Mouse (Mus musculus) urinary bladder, postnatal 10 days (tissue): ENCODE measurements around the gene Ankrd11.

ENCODE experiments used
- DNase-seq: peaks from one replicate; pipeline ENCODE4 v3.0.0; 2022; ENCODE audit warnings: low spot score

The Ankrd11 gene

DNA sequence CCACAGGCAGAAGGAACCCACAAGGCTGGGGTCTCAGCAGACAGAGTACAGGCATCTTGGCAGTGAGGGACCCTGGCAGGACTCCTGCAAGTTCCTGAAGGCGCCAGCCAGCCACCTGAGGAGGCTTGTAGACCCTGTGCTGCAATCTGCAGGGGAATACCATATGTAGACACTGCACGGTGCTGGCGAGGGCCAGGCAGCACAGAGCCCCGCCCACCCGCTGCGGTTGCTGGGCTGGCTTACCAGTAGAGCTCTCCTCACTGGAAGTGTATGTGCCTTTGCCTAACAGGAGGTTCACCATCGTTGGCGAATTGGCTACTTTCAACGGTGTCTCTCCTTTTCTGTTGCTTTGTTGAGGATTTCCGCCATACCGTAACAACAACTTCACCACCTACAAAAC lies 145.8 kb downstream of the Ankrd11 start:
- DNase-seq = no peak

DNA sequence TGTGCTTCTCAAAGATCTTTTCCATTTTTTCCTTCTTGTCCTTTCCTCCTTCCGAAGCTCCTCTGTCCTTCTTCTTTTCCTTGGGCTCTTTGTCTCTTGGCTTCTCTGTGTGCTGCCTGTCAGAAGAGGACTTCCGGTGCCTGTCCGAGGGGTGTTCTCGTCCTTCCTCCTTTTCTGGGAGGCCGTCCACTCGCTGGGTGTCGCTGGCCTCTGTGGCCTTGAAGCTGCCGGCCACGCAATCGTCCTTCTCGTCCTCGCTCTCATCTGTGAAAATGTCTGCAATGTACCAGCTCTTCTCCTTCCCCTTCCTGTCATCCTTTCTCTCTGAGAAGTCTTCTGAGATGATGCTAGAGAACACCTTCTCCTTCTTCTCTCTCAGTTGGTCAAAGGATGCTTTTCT lies 148.6 kb downstream of the Ankrd11 start:
- no peak for DNase-seq

GRCm38 (mm10) chr8:122891440-122891839 lies 150.6 kb downstream of the Ankrd11 start:
- DNase-seq = no peak

GRCm38 (mm10) chr8:122883671-122884070 lies 158.4 kb downstream of the Ankrd11 start:
- DNase-seq = no peak

GRCm38 (mm10) chr8:122880302-122880701 lies 161.8 kb downstream of the Ankrd11 start:
- no peak for DNase-seq

GRCm38 (mm10) chr8:122878231-122878630 lies 163.8 kb downstream of the Ankrd11 start:
- no peak for DNase-seq

DNA sequence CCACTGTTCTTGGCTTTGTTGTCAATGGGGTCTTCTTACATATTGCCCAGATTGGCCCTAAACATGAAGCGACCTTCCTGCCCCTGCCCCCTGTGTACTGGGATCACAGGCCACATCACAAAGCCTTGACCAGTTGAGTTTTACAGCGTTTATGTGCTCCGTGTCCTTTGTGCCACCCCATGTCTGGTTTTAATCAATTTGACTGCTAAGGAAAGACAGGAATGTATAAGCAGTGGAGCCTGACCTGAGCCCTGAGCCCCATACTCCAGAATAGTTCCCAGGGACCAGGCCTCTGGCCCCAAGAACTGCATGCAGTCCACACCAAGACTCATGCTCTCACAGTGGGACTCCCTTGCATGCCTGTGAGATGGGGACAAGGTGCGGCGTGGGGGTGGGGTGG lies 166.9 kb downstream of the Ankrd11 start:
- DNase-seq = no peak

DNA sequence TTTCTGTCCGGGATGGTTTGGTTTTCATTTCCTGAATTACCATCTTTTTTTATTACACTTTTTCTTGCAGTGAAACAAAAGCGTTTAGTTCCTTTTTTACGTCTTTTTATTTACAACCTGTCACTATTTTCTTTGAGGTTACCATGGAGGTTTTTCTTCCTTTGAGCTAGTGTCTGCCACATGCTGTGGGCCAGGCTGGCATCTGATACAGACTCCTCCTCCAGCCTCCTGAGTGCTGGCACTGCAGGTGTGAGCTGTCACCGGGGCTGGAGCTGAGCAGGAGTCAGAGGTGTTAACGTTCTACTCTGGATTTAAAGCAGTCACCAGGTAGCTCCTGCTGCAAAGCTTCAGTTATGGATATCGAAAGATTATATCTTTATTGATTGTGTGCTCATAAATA lies 168.9 kb downstream of the Ankrd11 start:
- DNase-seq = no peak

DNA sequence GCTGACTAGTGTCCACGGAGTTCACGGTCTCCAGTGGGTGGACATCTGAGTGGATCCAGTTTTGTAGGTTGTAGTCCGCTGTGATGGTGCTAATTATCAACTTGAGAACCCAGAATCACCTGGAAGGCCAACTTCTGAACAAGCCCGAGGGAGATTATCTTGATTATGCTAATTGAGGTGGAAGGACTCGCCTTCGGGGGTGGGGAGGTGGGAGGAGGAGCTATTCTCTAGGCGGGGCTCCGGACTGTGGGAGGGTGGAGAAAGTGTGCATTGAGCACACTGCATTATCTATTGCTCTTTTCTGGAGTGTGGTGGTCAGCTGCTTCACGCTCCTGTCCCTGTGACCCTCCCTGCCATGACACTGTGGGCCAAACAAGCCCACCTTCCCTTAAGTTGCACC lies 170.4 kb downstream of the Ankrd11 start:
- no peak for DNase-seq

DNA sequence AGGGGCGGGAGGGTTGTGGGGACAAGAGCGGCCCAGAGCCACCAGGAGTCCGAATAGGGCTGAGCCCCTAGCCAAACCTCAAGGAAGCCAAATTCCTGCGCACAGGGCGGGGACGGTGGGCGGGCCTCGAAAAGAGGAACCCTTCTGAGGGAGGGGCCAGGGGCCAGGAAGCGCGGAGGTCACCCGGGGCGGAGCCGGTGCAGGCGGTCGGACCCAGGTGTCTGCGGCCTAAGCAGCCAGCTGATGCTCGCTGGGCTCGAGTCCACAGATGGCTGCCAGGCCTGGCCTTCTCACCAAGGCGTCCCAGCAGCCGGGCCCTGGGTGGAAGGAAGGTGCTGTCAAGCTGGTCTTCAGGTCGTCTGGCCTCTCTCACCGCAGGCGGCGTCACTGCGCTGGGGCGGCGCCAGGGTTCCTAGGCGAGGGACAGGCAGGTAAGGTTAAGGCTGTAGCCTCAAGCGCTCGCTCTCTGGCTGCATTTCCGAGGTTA lies 171.7 kb downstream of the Ankrd11 start:
- no peak for DNase-seq

DNA sequence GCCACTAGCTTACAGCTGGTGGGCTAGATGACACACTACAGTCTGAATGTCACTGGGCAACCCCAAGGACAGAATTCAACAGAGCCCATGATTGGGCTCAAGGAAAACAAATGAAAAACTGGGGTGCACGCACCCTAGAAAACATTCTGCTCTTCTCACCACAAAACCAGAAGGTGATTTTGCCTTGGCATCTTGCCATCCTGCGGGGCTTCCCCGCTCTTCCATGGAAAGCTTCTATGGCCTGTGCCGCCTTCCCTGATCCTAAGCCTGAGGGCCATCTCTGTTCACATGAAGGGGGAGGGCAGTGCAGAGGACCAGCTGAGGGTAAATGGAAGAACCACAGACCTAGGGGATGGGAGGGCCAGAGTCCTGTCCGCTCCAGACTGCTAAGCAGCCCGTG lies 174.1 kb downstream of the Ankrd11 start:
- DNase-seq = no peak

DNA sequence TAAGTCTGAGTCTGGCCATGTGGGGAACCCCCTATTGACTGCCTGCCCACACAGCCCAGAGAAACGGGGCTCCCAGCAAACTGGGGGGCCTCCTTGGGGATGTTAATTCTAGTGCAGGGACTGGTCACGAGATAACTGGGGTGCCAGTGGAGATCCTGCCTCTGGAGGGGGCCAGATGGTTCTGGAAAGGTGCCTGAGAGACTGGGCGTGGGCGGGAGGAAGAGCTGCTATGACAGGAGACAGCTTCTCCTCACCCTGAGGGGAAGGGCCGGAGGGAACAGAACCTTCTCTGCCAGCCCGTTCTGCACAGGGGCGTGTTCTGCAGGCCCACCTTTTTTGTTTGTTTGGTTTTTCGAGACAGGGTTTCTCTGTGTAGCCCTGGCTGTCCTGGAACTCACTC lies 175.8 kb downstream of the Ankrd11 start:
- no peak for DNase-seq

GRCm38 (mm10) chr8:122865441-122865840 lies 176.6 kb downstream of the Ankrd11 start:
- DNase-seq = no peak

DNA sequence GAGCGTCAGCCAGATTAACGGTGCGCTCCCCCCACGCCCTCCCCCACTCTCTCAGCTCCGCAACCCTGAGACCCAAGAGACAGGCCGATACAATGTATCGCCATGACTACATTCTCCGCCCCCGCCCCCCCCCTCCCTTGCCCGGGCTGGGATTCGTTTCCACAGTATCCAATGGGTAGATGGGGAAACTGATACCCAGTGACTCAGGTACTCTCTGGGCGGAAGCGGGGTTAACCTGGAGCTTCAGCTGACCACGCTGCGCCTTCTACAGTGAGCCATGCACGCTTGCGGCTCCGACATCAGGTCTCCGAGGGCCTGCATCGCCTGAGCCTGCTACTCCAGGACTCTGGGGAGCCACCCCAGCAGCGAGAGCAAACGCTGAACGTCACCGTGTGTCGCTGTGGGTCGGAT lies 177.4 kb downstream of the Ankrd11 start:
- no peak for DNase-seq

- DNase-seq = no peak
Measured at GRCm38 (mm10) chr8:122859843-122860242, 182.2 kb downstream of the Ankrd11 start.

GRCm38 (mm10) chr8:122856288-122856687 lies 185.8 kb downstream of the Ankrd11 start:
- no peak for DNase-seq

- DNase-seq = no peak
Measured at GRCm38 (mm10) chr8:122855123-122855522, 187.0 kb downstream of the Ankrd11 start.

DNA sequence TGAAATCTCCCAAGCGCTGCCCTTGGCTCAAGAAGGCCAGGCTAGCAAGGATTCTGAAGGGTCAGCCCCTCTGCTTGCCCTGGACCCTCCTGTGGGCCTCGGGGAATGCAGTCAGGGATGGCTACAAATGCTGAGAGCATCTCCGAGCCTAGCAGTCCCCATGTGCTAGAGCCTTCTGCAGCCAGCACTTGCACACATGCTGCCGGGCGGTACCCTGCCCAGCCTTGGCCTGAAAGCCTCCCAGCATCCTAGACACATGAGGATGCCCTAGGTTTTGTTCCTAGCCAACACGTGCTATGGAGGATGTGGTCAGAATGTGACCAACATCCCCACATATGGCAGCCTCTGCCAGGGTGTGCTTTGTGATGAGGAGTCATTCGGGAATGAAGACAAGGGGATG lies 187.7 kb downstream of the Ankrd11 start:
- no peak for DNase-seq

DNA sequence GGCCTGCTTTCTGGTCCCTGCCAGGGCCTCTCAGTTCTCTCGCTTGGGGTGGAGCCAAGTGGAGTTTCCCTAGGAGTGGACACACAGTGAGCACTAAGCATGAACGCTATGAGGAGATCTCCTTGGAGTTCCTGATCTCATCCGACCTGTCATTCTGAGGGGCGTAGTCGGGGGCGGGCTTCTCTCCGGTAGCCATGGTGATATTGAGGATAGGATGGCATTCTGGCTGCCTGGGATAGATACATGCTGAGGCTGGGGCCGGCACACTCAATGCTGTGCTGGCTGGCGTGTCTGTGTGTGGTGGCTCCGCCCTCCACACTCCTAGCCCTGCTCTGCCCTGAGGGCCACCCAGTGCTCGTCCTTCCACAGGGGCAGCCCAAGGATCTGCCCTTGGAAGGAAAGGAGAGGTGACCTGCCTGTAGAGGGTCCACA lies 188.7 kb downstream of the Ankrd11 start:
- DNase-seq = no peak

GRCm38 (mm10) chr8:122852546-122852905 lies 189.6 kb downstream of the Ankrd11 start:
- DNase-seq = no peak

DNA sequence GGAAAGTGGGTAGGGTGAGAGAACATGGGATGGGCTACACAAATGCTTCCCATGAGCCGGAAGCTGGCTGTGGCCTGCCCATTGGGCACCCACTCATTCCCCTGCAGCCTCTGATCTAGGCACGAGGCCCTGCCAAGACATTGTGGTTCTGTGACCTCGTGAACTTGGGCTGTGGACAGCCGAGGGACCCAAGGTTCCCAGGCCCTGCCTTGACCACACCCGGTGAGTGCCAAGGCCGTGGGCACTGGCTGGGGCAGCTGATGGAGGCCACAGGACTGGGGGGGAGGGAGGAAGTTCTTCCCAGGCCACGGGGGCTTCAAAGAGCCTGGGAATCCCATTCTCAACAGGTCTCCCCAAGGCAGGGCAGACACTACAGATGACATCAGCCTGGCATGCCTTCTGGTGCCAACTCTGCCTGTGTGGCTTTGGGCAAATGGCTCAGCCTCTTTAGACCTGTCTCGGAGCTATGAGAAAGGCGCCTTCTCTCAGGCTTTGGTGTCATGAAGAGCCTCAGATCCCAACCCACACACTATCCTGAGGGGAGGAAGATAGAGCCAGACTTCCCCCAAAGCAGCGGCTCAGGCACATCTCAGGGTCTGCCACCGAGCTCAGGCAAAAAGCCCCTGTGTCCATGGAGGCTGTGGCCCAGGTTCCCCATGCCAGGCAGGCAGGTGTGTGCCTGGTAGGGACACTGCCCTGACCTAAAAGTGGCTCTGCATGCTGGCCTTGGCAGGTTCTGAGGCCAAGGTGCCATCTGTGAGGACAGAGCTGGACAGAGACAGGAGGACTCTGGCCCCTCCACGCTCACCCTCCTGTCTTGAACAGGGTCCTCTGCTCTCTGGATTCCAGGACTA lies 190.2 kb downstream of the Ankrd11 start:
- DNase-seq = no peak

GRCm38 (mm10) chr8:122850641-122851240 lies 191.3 kb downstream of the Ankrd11 start:
- no peak for DNase-seq

DNA sequence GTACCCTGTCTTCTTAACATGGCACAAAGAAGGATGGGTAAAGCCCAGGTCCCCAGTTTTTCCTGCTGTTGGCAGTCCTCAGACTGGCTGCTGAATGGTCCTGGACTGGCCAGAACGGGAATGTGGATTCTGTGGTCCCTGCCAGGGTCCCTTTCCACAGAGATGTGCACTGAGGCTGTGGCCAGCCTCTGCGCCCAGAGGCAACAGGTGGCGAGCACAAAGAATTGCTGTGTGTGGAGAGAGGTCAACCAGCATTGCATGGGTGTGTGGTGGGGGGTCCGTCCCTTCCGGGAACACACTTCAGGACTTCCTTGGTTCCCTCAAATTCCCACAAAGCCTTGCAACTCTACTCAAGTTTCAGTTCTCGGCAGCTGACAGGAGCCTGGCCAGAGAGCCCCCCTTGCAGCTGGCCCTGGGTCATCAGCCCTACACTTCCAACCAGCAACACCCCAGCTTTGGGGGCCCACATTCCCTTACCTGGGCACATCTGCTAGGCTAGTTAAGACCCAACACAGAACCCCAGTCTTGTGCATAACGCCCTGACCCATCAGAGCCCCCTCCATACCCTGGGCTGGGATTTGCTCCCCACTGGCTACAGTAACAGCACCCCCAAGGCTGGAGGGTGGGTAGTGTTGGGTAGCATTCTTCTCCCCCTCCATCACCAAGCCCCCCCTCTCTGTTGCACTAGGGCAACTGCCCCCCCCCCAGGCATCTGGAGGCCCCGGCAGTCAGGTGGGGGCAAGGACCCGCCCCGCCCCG lies 192.7 kb downstream of the Ankrd11 start:
- no peak for DNase-seq
